Mouse (Mus musculus) C2C12 (cell line): Measurements from ENCODE around the gene Fxyd7.

ENCODE experiments used
- CEBPB ChIP-seq: IDR thresholded peaks from one replicate; pipeline ENCODE4 v1.6.1; 2011; ENCODE audit warnings: low read depth, mild to moderate bottlenecking, control low read depth, moderate library complexity
- CTCF ChIP-seq: IDR thresholded peaks from one replicate; pipeline ENCODE4 v1.5.1; 2011; ENCODE audit not compliant: control insufficient read depth, insufficient read depth, insufficient read length
- MAX ChIP-seq: IDR thresholded peaks from one replicate; pipeline ENCODE4 v1.6.1; 2011; ENCODE audit warnings: mild to moderate bottlenecking, control low read depth
- USF1 ChIP-seq: IDR thresholded peaks from one replicate; pipeline ENCODE4 v1.6.1; 2011; ENCODE audit warnings: low read depth, mild to moderate bottlenecking, control low read depth, moderate library complexity

- TF ChIP-seq CTCF (no peak), USF1 (no peak), MAX (no peak), CEBPB (no peak)
Observed at GRCm38 (mm10) chr7:31059919-31060620, 8.8 kb upstream of the Fxyd7 start.
